Mouse (Mus musculus): Measurements from ENCODE around the gene Haao.

DNA sequence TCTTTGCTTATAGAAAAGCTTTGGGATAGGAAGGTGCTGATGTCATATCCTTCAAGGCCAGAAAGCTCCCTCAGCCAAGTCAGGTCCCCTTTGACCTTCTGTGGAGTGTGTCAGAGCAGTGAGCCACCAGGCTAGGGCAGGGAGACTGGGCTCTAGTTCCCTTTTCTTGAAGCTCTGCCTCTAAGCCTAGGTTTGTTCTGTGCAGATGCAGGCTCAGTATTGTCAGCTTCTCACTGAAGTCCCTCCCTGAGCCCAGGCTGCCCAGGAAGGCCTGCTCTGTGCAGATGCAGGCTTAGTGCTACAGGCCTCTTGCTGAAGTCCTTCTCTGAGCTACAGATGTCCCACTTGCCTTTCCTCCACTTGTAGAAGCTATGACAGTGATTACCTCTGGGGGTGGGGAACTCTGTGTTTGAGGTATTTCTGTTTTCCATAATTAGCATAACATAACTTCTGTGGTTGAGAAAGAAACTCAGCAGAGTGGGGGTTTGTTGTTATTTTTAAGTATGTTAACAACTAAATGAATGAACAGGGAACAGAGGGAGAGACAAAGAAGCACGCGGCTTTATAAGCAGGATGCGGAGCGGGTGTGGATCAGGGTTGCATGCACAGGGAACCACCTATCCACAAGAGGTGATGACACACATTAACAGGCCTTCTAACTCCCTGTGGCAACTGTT lies 17.0 kb downstream of the Haao start:
- TF ChIP-seq USF1 (IDR thresholded peaks at IDR 0.05; ENCODE audit: low read depth) (no peak), CTCF (IDR thresholded peaks at IDR 0.05; ENCODE audit: control insufficient read depth, insufficient read depth, insufficient read length) (no peak), MAX (IDR thresholded peaks at IDR 0.05) (no peak), CEBPB (IDR thresholded peaks at IDR 0.05; ENCODE audit: low read depth) (no peak), MYOD1 (IDR thresholded peaks at IDR 0.05; ENCODE audit: control insufficient read depth, insufficient read length, low read depth) (no peak)
